Mouse (Mus musculus) spleen, adult 2 months (tissue): ENCODE data around the gene Tmc8. TPM values are rescaled to one million over a fixed set of nuclear protein-coding genes. Genes with fewer than 3 reads are reported as not detected.
A peak's percentile ranks its signal among the peaks of the same experiment; 100 is the strongest.

ENCODE experiments used
- DNase-seq, 2 experiments: peaks; one replicate each; pipeline versions ENCODE4 v3.0.0 to v3.0.0-alpha.2; 2012 to 2021; ENCODE audit warnings: low spot score in 2 of 2, low read depth in 1 of 2
- H3K27ac ChIP-seq: fragments of 200-500 bp; 2 replicates; pipeline ENCODE4 v1.5.1; 2012; ENCODE audit warnings: low read length, inconsistent platforms; ENCODE audit not compliant: insufficient read depth
- H3K27me3 ChIP-seq: fragments of 200-500 bp; 2 replicates; pipeline ENCODE4 v1.6.1; 2012; ENCODE audit warnings: mild to moderate bottlenecking, moderate library complexity, low read length, inconsistent platforms; ENCODE audit not compliant: control insufficient read depth, insufficient read depth
- H3K36me3 ChIP-seq: fragments of 200-500 bp; 2 replicates; pipeline ENCODE4 v1.6.1; 2012; ENCODE audit warnings: mild to moderate bottlenecking, low read length, inconsistent platforms; ENCODE audit not compliant: control insufficient read depth, insufficient read depth
- H3K4me1 ChIP-seq: fragments of 200-500 bp; 2 replicates; pipeline ENCODE4 v1.6.1; 2011; ENCODE audit warnings: inconsistent platforms; ENCODE audit not compliant: control insufficient read depth, insufficient read depth, insufficient read length
- H3K4me3 ChIP-seq: fragments of 200-500 bp; 2 replicates; pipeline ENCODE4 v1.5.1; 2011; ENCODE audit warnings: mild to moderate bottlenecking, inconsistent platforms; ENCODE audit not compliant: insufficient read depth, insufficient read length; ENCODE audit errors: extremely low read depth
- CTCF ChIP-seq: fragments of 200-500 bp; IDR thresholded peaks from 2 replicates; pipeline ENCODE4 v1.5.1; 2011; ENCODE audit warnings: mild to moderate bottlenecking, inconsistent platforms; ENCODE audit not compliant: insufficient read depth, insufficient read length, insufficient replicate concordance; ENCODE audit errors: extremely low read depth
- POLR2A ChIP-seq: fragments of 200-500 bp; IDR thresholded peaks from 2 replicates; pipeline ENCODE4 v1.6.1; 2011; ENCODE audit warnings: low read depth, low read length, inconsistent platforms
- WGBS: fragments of 180-500 bp; shearing (Covaris S2); methylation state at CpG from one replicate; pipeline ENCODE4 v1.1.7; 2018; 5-methylcytosine and 5-hydroxymethylcytosine counted together
- polyA plus RNA-seq: library from polyadenylated mRNA; depleted of rRNA; stranded (reverse); fragments of >200 nt; gene quantifications from 2 replicates; pipeline ENCODE4 v1.2.3, GENCODE M21; 2012

Tmc8 gene
- polyA plus RNA-seq, 1 experiment = 90.1 TPM

DNA sequence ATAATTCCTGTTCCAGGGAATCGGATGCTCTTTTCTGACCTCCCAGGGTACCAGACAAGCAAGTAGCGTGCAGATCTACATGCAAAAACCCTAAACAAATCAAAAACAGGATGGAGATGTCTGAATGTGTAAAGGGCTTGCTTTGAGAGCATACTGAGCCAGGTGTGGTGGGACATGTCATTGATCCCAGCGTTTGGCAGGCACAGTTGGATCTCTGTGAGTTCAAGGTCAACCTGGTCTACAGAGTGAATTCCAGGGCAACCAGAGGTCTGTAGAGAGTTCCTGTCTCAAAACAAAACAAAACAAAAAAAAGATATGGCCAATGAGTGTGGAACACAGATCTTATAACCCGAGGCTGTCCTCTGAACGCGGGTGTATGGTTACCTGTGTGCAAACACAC lies 41.5 kb downstream of the Tmc8 start:
- Histone ChIP-seq H3K36me3 (peaks cover 15% of the 10 kb centered on the region), H3K4me1 (peaks cover 19% of the 10 kb centered on the region; the same call in 1 of the 2 replicates), H3K27ac (no peak overlapping the region), H3K4me3 (no peak overlapping the region), H3K27me3 (no peaks in the 10 kb centered on the region)
- DNase-seq = no peak
- TF ChIP-seq CTCF = no peak
- no peak for TF ChIP-seq POLR2A
- WGBS = 92% methylated on average over 6 of the region's 6 CpGs

DNA sequence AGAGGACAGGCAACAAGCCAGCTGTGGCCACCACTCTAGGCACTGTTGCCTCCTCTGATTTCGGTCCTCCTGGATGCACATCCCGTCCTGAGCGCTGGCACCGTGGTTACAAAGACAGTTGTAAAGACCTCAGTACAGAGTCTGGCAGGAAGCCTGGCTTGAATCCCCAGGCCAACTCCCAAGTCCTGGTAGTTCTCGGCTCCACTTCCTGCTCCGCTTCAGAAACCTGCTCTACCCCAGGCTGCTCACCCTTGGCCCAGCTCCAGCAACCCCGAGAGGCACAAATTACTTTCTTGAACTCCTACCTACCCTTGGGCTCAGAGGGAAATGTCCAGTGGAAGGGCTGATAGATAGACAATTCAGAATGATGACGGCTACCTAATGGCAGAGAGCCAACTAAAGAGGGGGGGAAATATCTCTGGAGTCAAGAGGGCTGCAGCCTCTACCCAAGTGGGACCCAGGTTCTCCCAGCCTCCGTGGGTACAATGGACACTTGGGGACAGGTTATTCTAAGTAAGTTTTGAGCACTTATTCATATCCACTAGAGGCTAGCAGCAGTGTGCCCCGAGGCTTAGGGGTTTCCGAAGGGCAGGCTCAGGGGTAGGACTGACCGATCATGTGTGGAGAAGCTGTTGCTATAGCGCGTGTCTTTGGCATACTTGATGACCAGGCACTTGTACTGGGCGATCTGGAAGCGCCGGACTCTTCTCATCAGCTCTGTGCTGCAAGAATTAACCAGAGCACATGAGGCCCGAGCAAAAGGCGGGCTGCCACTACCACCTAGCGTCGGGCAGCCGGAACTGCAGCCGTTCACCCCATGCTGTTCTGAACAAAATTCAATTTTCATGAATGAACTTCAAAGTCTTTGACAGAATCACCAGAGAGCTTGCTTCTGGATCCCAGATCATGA lies 42.4 kb downstream of the Tmc8 start:
- H3K27me3 ChIP-seq = no peaks in the 10 kb centered on the region
- peaks cover 12% of the 10 kb centered on the region for H3K36me3 ChIP-seq
- peak; percentile 50 to 69 for DNase-seq
- peak overlapping the region; percentile 28; the same call in 1 of the 2 replicates for H3K4me3 ChIP-seq
- H3K4me1 ChIP-seq = peaks cover 27% of the 10 kb centered on the region; the same call in 1 of the 2 replicates
- TF ChIP-seq CTCF (peak; percentile 99), POLR2A (no peak)
- H3K27ac ChIP-seq = peak overlapping the region; percentile 3; the same call in 1 of the 2 replicates
- 22% methylated on average over 23 of the region's 23 CpGs for WGBS

GRCm38 (mm10) chr11:117825333-117826101 lies 43.6 kb downstream of the Tmc8 start, which contains the start of the genes Afmid and Tk1:
TSS of gene Afmid (plus strand) at chr11:117825924.
TSS of gene Tk1 (minus strand) at chr11:117826092.
- 2% methylated on average over 34 of the region's 34 CpGs for WGBS
- DNase-seq = peak; percentile 29 to 41
- TF ChIP-seq CTCF (no peak), POLR2A (no peak)
- H3K27me3 ChIP-seq = no peaks in the 10 kb centered on the region
- H3K36me3 ChIP-seq = peaks cover 6% of the 10 kb centered on the region
- H3K4me3 ChIP-seq = peak within 1 kb of the TSS; percentile 38
- H3K27ac ChIP-seq = peak within 1 kb of the TSS; percentile 94
- H3K4me1 ChIP-seq = peaks cover 27% of the 10 kb centered on the region; the same call in 1 of the 2 replicates

DNA sequence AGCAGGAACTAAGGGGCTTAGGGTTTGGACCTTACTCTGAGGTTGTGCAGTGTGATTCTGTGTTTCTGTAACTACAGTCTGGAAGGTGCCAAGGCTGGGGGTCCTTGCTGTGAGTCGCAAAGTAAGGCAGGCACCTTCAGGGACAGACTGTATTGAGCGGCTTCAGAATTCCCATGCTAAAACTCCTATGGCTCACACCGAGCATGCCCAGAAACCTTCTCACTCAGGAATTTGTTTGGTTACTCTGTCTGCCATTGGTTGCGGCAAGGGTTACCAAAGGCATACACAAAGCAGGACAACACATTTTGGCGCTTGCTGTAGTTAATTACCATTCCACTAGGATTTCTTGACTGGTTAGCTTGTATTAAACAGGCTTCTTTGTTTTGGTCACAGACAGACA lies 44.3 kb downstream of the Tmc8 start:
- Histone ChIP-seq H3K4me3 (0 out of 2 replicates have a peak overlapping the region, but pooled peaks have one; percentile 37), H3K4me1 (peaks cover 27% of the 10 kb centered on the region; the same call in 1 of the 2 replicates), H3K27ac (peak overlapping the region; percentile 94; the same call in 1 of the 2 replicates), H3K36me3 (peaks cover 6% of the 10 kb centered on the region), H3K27me3 (no peaks in the 10 kb centered on the region)
- WGBS = 60% methylated on average over 5 of the region's 5 CpGs
- no peak for TF ChIP-seq CTCF
- TF ChIP-seq POLR2A = no peak
- no peak for DNase-seq

- Histone ChIP-seq H3K4me3 (peak overlapping the region; percentile 26), H3K4me1 (peaks cover 27% of the 10 kb centered on the region; the same call in 1 of the 2 replicates), H3K27me3 (no peaks in the 10 kb centered on the region), H3K36me3 (no peaks in the 10 kb centered on the region), H3K27ac (peak overlapping the region; percentile 94)
- 60% methylated on average over 8 of the region's 8 CpGs for WGBS
- TF ChIP-seq POLR2A = no peak
- TF ChIP-seq CTCF = no peak
- DNase-seq = no peak
Observed at GRCm38 (mm10) chr11:117826916-117827315, 45.0 kb downstream of the Tmc8 start.

DNA sequence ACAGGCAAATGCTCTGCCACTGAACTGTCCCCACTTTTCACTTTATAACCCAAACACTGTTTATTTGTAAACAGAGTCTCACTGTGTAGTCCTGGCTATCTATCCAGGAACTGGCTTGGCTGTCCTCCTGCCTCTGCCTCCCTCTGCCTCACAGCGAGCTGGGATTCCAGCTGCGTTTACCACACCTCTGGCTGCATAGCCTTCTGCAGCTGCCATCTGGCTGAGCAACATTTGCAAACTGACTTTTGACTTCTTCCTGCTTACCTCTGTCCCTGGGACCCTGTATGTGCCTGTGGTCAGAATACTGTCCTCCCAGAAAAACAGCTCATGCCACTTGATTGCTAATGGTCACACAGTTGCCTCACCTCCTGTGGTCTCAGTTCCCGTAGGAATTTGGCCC lies 45.5 kb downstream of the Tmc8 start:
- 33% methylated on average over 3 of the region's 3 CpGs for WGBS
- Histone ChIP-seq H3K27ac (peak overlapping the region; percentile 94), H3K36me3 (no peaks in the 10 kb centered on the region), H3K4me3 (peak overlapping the region; percentile 26; the same call in 1 of the 2 replicates), H3K27me3 (no peaks in the 10 kb centered on the region), H3K4me1 (peaks cover 27% of the 10 kb centered on the region; the same call in 1 of the 2 replicates)
- TF ChIP-seq POLR2A = no peak
- TF ChIP-seq CTCF = no peak
- no peak for DNase-seq
